Mouse (Mus musculus) liver, embryonic 12.5 days (tissue): ENCODE results near the gene Plekhm1. TPM values are rescaled to one million over a fixed set of nuclear protein-coding genes. Genes with fewer than 3 reads are reported as not detected.

Experiments used
- ATAC-seq: fragments of 200-750 bp; cut with Nextera tagmentation; 2 replicates; pipeline ENCODE4 v1.8.0; 2017; ENCODE audit warnings: moderate number of reproducible peaks, mild to moderate bottlenecking, moderate library complexity
- H3K27ac ChIP-seq: fragments of 300-500 bp; sonication (generic); 2 replicates; pipeline ENCODE4 v1.5.1; 2016; ENCODE audit warnings: mild to moderate bottlenecking
- H3K27me3 ChIP-seq: fragments of 300-500 bp; sonication (generic); replicated peaks from 2 replicates; pipeline ENCODE4 v1.6.1; 2016; ENCODE audit warnings: mild to moderate bottlenecking, moderate library complexity
- H3K36me3 ChIP-seq: fragments of 300-500 bp; sonication (generic); 2 replicates; pipeline ENCODE4 v1.6.1; 2016; ENCODE audit warnings: mild to moderate bottlenecking, moderate library complexity
- H3K4me1 ChIP-seq: fragments of 300-500 bp; sonication (generic); 2 replicates; pipeline ENCODE4 v1.6.1; 2016
- H3K4me2 ChIP-seq: fragments of 300-500 bp; sonication (generic); 2 replicates; pipeline ENCODE4 v1.6.1; 2016; ENCODE audit warnings: mild to moderate bottlenecking, moderate library complexity
- H3K4me3 ChIP-seq: fragments of 300-500 bp; sonication (generic); 2 replicates; pipeline ENCODE4 v1.5.1; 2016; ENCODE audit warnings: mild to moderate bottlenecking, moderate library complexity
- H3K9ac ChIP-seq: fragments of 300-500 bp; sonication (generic); 2 replicates; pipeline ENCODE4 v1.6.1; 2016; ENCODE audit warnings: mild to moderate bottlenecking, moderate library complexity
- H3K9me3 ChIP-seq: fragments of 300-500 bp; sonication (generic); replicated peaks from 2 replicates; pipeline ENCODE4 v1.6.1; 2016; ENCODE audit warnings: mild to moderate bottlenecking, moderate library complexity
- WGBS: fragments of 180-500 bp; shearing (Covaris S2); methylation state at CpG from one replicate; pipeline ENCODE4 v1.1.7; 2016; ENCODE audit not compliant: insufficient replicate concordance; 5-methylcytosine and 5-hydroxymethylcytosine counted together
- polyA plus RNA-seq: library from polyadenylated mRNA; unstranded; fragments of >200 nt; fragmentation: Nextera tagmentation; extraction: Ambion mirVana; gene quantifications from 2 replicates; pipeline ENCODE4 v1.2.1, GENCODE M21; 2016

The Plekhm1 gene
- polyA plus RNA-seq, 1 experiment from 2014 or later = 5.2 TPM

DNA sequence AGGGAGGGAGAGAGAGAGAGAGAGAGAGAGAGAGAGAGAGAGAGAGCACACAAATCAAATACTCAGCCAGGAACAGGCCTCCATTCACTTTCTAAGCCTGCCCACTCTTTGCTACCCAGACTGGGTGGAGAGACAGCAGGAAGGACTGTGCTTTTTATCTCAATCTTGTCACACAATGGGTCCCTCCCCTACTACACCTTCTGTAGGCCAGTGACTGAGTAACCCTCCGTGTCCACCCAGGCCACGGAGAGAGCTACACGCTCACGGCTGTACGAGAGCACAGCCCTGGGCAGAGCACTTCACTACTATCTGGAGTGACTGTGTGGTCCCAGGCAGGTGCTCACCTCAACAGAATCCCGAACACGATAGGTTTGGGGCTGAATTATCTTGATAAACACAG is 66.3 kb downstream of the Plekhm1 start:
- Histone ChIP-seq H3K9me3 (0 out of 2 replicates have a peak, but pooled peaks cover 4% of the 10 kb centered on the region), H3K27ac (no peak overlapping the region), H3K36me3 (no peaks in the 10 kb centered on the region), H3K4me2 (no peak overlapping the region), H3K4me1 (peaks cover 23% of the 10 kb centered on the region), H3K27me3 (no peaks in the 10 kb centered on the region), H3K4me3 (no peak overlapping the region), H3K9ac (no peak overlapping the region)
- ATAC-seq = peak; percentile 5; the same call in 1 of the 2 replicates
- 53% methylated on average over 7 of the region's 7 CpGs for WGBS

DNA sequence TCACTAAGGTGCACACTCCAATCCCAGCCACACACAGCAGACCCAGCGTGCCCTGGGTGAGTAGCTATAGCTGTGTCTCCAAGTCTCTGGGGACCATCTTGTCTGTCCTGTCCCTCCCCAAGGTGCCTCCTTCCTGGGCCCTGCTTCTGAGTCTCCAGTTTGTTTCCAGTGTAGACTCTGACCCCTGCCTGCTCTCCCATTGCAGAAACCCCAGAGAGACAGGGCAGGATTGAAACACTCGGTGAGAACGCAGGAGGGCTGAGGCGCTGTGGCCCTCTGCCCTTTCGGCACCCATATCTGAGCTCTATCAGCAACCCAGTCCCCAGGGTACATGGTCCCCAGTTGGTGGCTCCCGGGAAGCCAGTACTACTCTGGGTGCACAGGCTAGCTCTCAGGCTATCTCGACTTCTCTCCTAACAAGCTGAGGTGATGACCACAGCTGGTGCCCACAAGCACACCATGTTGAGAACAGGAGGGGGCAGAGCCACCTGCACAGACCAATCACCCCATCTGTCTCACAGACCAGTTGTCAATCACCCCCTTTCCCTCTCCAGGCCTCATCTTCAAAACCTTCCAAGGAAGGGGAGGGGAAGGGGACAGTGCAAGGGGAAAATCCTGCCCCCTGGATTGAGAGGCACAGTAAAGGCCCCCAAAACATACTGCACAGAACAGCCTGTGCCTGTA is 66.9 kb downstream of the Plekhm1 start:
- no peak overlapping the region for H3K4me3 ChIP-seq
- ATAC-seq = no peak
- peaks cover 23% of the 10 kb centered on the region for H3K4me1 ChIP-seq
- H3K36me3 ChIP-seq = no peaks in the 10 kb centered on the region
- H3K27ac ChIP-seq = no peak overlapping the region
- no peak overlapping the region for H3K4me2 ChIP-seq
- no peak overlapping the region for H3K9ac ChIP-seq
- H3K9me3 ChIP-seq = 0 out of 2 replicates have a peak, but pooled peaks cover 4% of the 10 kb centered on the region
- H3K27me3 ChIP-seq = no peaks in the 10 kb centered on the region
- WGBS = 63% methylated on average over 7 of the region's 7 CpGs

DNA sequence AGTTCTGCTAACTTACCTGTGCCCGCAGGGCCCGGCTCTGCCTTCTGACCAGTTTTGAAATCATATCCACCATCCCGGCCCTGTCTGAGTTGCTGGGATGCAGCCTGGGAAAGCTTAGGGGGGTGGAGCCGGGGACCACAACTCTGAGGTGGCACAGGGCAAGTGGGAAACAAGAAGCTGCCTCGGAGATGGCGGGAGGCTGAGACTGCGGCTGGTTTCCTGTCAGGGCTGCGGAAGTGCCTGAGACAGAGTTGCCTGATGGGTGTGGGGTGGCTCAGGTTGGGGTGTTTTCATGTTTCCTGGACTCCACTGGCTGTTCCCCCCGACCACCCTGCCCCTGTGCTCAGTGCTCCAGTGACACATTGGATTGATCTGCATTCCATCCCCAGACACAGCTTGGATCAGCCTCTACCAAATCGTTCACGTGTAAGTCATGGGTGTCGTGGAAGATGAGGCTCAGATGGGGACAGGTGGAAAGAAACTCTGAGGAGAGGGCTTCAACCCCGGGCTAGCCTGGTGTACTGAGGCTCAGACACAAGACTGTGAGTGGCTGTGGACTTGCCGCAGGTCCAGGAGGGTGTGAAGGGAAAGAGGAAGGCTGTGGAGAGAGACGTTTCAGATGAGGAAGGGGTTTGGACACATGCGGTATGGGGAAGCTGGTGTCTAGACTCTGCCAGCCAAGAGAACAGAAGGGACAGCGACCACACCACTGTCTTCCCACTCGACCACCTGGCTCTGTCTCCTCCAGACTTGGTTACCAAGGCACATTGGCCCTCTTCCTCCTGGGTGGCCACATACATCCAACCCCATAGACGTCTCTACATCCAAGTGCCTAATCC is 67.8 kb downstream of the Plekhm1 start:
- no peaks in the 10 kb centered on the region for H3K27me3 ChIP-seq
- H3K27ac ChIP-seq = no peak overlapping the region
- peak overlapping the region; percentile 8; the same call in 1 of the 2 replicates for H3K4me3 ChIP-seq
- 0 out of 2 replicates have a peak, but pooled peaks cover 1% of the 10 kb centered on the region for H3K9me3 ChIP-seq
- WGBS = 34% methylated on average over 18 of the region's 19 CpGs
- no peak for ATAC-seq
- H3K9ac ChIP-seq = no peak overlapping the region
- H3K36me3 ChIP-seq = no peaks in the 10 kb centered on the region
- H3K4me1 ChIP-seq = peaks cover 23% of the 10 kb centered on the region
- peak overlapping the region; percentile 25; the same call in 1 of the 2 replicates for H3K4me2 ChIP-seq

DNA sequence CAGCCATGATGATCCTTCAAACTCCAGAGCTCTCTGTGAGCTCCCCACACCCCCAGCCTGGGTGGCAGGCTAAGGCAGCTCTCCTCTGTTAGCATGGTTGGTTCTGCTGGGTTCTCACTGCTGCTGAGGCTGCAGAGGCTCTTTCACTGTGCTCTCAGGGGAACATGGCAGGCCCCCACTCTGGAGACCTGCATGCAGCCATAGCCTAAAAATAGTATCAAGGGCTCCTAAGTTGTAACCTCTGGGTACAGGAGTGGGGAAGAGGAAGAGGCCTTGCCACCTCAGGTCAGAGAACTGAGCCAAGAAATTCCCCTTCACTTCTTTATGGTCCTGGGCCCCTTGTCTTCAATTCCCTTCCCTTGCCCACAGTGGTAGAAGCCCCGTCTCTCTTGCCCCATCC is 68.6 kb downstream of the Plekhm1 start:
- Histone ChIP-seq H3K27ac (no peak overlapping the region), H3K4me1 (peaks cover 23% of the 10 kb centered on the region), H3K4me2 (peak overlapping the region; percentile 25; the same call in 1 of the 2 replicates), H3K9me3 (no peaks in the 10 kb centered on the region), H3K36me3 (no peaks in the 10 kb centered on the region), H3K9ac (no peak overlapping the region), H3K4me3 (peak overlapping the region; percentile 8; the same call in 1 of the 2 replicates), H3K27me3 (no peaks in the 10 kb centered on the region)
- ATAC-seq = no peak
- 48% methylated on average over 1 of the region's 1 CpGs for WGBS

DNA sequence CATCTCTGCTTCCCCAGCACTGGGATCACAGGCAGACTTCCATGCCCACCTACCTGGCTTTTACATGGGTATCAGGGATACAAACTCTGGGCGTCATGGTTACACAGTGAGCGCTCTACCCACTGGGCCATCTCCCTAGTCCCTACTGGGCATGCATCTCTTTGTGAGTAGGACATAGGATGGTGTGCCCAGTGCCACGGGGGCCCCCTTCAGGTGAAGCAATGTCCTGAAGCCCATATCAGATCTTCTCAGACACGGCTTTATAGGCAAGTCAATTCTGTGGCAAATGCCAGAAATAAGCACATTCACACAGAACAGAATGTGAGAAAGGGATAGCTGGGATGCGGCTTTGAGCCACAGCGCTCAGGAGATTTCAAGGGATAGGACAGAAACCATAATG is 69.4 kb downstream of the Plekhm1 start:
- Histone ChIP-seq H3K4me1 (peaks cover 23% of the 10 kb centered on the region), H3K36me3 (no peaks in the 10 kb centered on the region), H3K9me3 (no peaks in the 10 kb centered on the region), H3K4me3 (no peak overlapping the region), H3K4me2 (0 out of 2 replicates have a peak overlapping the region, but pooled peaks have one; percentile 25), H3K27me3 (no peaks in the 10 kb centered on the region), H3K27ac (no peak overlapping the region), H3K9ac (no peak overlapping the region)
- no peak for ATAC-seq
- WGBS = 63% methylated on average over 6 of the region's 6 CpGs

DNA sequence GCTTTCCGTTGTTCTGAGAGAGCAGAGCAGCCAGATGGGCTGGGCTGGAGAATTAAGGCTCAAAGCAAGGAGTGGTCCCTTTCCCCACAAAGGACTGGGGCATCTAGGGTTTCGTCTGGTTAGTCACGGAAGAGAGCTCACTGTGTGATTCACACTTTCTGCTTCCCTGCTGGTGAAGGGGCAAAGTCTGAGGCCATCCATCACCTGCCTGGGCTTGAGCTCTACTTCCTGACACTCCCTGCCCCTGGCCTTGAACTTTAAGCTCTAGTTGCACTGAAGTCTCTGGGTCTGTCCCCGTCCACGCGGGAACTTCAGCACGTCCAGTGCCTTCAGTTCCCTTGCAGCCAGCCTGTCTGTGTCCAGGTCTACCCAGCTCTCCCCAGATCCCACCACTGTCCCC is 71.8 kb downstream of the Plekhm1 start:
- Histone ChIP-seq H3K4me2 (no peak overlapping the region), H3K9me3 (no peaks in the 10 kb centered on the region), H3K9ac (no peak overlapping the region), H3K36me3 (no peaks in the 10 kb centered on the region), H3K4me1 (peaks cover 10% of the 10 kb centered on the region), H3K4me3 (no peak overlapping the region), H3K27ac (no peak overlapping the region), H3K27me3 (no peaks in the 10 kb centered on the region)
- no peak for ATAC-seq
- 40% methylated on average over 7 of the region's 7 CpGs for WGBS

DNA sequence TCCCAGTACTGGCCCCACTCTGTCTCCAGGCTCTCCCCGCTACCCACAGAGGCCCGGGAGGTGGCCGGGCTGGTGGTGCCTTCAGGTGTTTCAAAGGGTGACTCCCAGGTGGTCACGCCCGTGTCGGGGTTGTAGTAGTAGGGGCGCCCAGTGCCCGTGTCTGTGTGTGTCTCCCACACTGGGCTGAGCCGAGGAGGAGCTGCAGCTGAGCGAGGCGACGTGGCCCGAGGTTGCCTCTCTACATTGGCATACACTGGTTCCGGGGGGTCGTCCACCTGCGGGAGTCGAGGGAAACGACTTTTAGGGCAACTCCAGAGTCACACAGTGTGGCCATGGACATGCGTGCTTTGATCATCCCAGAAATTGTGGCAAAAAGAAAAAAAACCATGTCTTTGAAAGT is 72.4 kb downstream of the Plekhm1 start:
- H3K36me3 ChIP-seq = no peaks in the 10 kb centered on the region
- no peak for ATAC-seq
- H3K9ac ChIP-seq = no peak overlapping the region
- H3K27ac ChIP-seq = no peak overlapping the region
- H3K9me3 ChIP-seq = no peaks in the 10 kb centered on the region
- H3K4me3 ChIP-seq = no peak overlapping the region
- H3K27me3 ChIP-seq = no peaks in the 10 kb centered on the region
- H3K4me1 ChIP-seq = peaks cover 4% of the 10 kb centered on the region; the same call in 1 of the 2 replicates
- WGBS = 68% methylated on average over 19 of the region's 19 CpGs
- H3K4me2 ChIP-seq = peak overlapping the region; percentile 11

DNA sequence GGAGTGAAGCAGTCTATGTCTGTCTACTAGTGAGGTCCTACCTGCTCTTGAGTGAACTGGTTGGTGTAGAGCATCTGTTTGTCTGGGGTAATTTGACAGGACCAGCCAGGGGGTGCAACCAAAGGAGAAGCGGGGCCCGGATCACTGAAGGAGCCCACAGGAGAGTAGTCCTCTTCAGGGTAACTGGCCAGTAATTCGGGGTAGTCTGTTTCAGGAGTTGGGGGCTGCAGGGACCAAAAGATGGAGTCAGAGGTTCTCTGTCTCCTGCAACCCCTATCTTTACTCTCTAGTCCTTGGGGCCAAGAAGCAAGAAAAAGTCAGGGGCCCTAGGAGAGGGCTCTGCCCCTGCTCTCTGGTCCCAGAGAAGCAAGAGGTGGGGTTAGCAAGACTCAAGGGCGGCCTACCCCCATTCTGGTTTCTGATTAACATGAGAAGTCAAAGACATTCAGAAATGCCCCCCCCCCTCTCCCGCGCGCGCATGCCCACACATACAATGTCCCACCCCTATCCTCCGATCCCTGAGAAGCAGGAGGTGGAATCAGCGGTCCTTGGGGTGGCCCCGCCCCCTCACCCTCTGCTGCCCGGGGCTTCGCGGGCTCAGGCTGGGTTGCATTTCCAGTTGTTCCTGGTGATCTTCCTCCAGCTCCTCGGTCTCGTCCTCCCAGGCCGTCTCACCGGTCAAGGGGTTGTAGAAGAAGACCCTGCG is 72.9 kb downstream of the Plekhm1 start:
- WGBS = 70% methylated on average over 19 of the region's 19 CpGs
- peaks cover 4% of the 10 kb centered on the region; the same call in 1 of the 2 replicates for H3K4me1 ChIP-seq
- H3K27me3 ChIP-seq = peaks cover under 1% of the 10 kb centered on the region
- H3K9me3 ChIP-seq = no peaks in the 10 kb centered on the region
- no peak overlapping the region for H3K9ac ChIP-seq
- H3K36me3 ChIP-seq = no peaks in the 10 kb centered on the region
- no peak; the same call in 1 of the 2 replicates for ATAC-seq
- H3K4me3 ChIP-seq = no peak overlapping the region
- peak overlapping the region; percentile 11 for H3K4me2 ChIP-seq
- H3K27ac ChIP-seq = no peak overlapping the region

DNA sequence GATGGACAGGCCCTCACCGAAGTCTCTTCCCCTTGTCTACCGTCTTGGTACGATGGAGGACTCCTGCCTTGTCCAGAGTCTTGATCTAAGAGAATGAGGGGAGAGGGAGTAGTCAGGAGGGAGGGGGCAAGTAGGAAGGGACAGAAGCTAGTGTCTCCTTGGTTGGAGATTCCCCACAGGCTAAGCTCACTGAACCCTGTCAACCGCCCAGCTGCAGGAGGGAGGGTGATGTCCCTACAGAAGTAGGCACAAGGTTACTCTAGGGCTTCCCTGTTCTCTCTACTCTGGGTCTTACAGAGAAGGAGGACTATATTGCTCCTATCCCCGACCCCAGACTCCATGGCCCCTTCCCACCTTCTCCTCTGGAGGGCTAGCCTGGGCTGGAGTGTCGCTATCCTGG is 73.8 kb downstream of the Plekhm1 start:
- peaks cover 5% of the 10 kb centered on the region for H3K4me1 ChIP-seq
- ATAC-seq = no peak
- no peaks in the 10 kb centered on the region for H3K9me3 ChIP-seq
- 73% methylated on average over 6 of the region's 6 CpGs for WGBS
- H3K4me2 ChIP-seq = no peak overlapping the region
- peaks cover 9% of the 10 kb centered on the region for H3K27me3 ChIP-seq
- H3K36me3 ChIP-seq = no peaks in the 10 kb centered on the region
- H3K9ac ChIP-seq = no peak overlapping the region
- H3K4me3 ChIP-seq = no peak overlapping the region
- H3K27ac ChIP-seq = no peak overlapping the region

DNA sequence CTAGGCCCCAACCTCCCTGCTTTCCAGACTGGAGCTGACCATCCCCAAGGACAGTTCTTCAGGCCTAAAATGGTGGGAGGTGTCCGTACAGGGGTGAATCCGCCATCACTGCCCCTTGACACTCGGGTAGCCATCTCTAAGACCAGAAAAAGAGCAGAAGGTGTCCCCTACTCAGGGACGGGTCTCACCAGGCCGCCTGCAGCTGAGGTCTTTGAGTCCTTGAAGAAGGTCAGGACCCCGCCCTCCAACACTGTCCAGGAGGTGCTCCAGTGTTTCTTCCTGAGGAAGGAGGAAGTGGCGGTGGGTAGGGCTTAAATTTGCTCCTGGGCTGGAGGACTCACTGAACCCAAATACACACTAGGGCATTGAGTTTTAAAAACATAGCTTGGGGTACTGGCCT is 74.4 kb downstream of the Plekhm1 start:
- Histone ChIP-seq H3K36me3 (no peaks in the 10 kb centered on the region), H3K4me3 (no peak overlapping the region), H3K4me2 (no peak overlapping the region), H3K9me3 (no peaks in the 10 kb centered on the region), H3K9ac (no peak overlapping the region), H3K27me3 (peaks cover 15% of the 10 kb centered on the region), H3K27ac (no peak overlapping the region), H3K4me1 (peaks cover 9% of the 10 kb centered on the region)
- ATAC-seq = no peak
- WGBS = 65% methylated on average over 7 of the region's 7 CpGs

DNA sequence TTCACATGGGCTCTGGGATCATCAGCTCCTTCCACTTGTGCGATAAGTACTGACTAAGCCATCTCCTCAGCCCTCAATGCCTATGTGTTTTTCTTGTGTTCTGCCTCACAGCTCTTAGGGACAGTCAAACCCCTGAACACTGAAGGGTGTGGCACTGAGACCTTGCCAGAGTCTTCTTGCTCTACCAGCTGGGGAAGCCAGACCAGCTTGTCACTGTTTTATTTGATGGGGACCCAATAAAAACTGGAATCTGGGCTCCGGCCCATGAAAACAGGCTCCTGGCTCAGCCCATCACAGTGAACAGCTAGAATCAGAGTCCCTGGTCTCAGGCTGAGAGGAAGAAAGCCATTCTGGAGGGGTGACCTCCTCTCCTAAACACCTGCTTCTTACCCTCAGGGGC is 75.3 kb downstream of the Plekhm1 start:
- Histone ChIP-seq H3K36me3 (no peaks in the 10 kb centered on the region), H3K9ac (no peak overlapping the region), H3K27ac (no peak overlapping the region), H3K4me3 (no peak overlapping the region), H3K27me3 (peaks cover 20% of the 10 kb centered on the region), H3K9me3 (no peaks in the 10 kb centered on the region), H3K4me1 (peaks cover 11% of the 10 kb centered on the region), H3K4me2 (no peak overlapping the region)
- WGBS = 77% methylated on average over 2 of the region's 2 CpGs
- no peak for ATAC-seq

DNA sequence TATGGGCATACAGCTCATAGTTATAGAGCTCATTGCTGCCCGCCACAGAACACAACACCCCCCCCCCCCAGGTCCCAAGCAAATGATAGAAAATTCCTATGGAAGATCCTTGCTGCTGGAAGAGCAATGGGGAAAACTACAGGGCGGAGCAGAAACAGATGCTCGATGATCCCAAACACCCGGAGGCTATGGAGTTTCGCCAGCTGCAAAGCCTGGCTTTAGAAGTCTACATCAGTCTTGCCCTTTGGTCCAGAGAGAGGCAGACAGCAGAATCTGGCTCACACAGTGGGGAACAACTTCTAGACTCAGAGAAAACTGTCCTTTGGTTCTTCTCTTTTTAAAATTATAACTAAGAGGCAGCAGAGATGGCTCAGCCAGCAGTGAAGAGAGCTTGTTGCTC is 76.9 kb downstream of the Plekhm1 start:
- Histone ChIP-seq H3K9me3 (no peaks in the 10 kb centered on the region), H3K4me3 (no peak overlapping the region), H3K36me3 (no peaks in the 10 kb centered on the region), H3K27ac (no peak overlapping the region), H3K9ac (no peak overlapping the region), H3K4me1 (peaks cover 12% of the 10 kb centered on the region; the same call in 1 of the 2 replicates), H3K27me3 (peaks cover 20% of the 10 kb centered on the region), H3K4me2 (no peak overlapping the region)
- no peak for ATAC-seq
- 81% methylated on average over 5 of the region's 5 CpGs for WGBS
